Mouse (Mus musculus): ENCODE measurements around the gene Zbtb44.
A peak's percentile ranks its signal among the peaks of the same experiment; 100 is the strongest.
"Not testable (repeated sequence)": the region's sequence is repeated elsewhere in the genome, so short reads cannot be mapped to it uniquely, and the experiment has no call there.

Zbtb44 gene

GRCm38 (mm10) chr9:31030532-31031413, at the start of gene Zbtb44:
Gene Zbtb44 (plus strand): TSS chr9:31030644.
- peak; percentile 29 for DNase-seq (ENCODE audit: low spot score)

GRCm38 (mm10) chr9:30985782-30986181, 44.7 kb upstream of the Zbtb44 start:
- DNase-seq (ENCODE audit: low spot score) = no peak

DNA sequence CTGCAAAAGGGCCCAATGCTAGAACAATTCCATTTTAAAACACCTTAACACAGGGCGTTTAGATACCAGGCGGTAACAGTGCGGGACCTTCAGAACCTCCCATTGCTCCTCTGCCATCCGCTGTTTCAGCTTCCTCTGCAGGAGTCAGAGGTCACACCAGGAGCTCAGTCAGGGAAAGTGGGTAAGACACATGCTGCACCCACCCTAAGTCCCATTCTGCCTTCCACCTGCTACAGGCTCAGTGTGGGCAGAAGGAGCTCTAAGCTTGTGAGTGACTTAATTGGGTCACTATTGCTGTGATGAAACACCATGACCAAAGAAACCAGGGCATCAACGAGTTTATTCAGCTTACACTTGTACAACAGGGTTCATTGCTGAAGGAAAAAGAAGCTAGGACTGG, 37.3 kb upstream of the Zbtb44 start:
- no peak for DNase-seq (ENCODE audit: low spot score)

GRCm38 (mm10) chr9:30996590-30997562, 33.6 kb upstream of the Zbtb44 start:
- DNase-seq (ENCODE audit: low spot score) = no peak

DNA sequence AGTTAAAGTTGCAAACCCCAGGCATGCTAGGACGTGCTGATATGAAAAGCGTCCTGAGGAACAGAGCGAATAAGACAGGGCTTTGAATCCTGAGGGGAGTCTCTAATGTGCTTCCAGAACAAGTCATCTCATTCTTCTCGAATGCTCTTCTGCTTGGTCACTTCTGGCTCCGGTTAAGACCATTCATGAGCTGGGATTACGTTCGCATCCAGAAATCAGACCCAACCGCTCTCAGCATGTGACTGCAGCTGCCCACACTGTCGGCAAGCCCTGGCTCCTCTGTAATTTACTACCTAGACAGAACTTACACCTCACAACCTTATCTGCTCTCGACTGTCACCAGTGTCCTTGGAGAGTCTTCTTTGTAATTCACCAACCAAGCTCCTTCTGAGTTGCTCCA, 29.8 kb upstream of the Zbtb44 start:
- no peak for DNase-seq (ENCODE audit: low spot score)

GRCm38 (mm10) chr9:31002528-31002927, 27.9 kb upstream of the Zbtb44 start:
- no peak for DNase-seq (ENCODE audit: low spot score)

GRCm38 (mm10) chr9:31009334-31009733, 21.1 kb upstream of the Zbtb44 start:
- DNase-seq (ENCODE audit: low spot score) = no peak

GRCm38 (mm10) chr9:31010040-31010439, 20.4 kb upstream of the Zbtb44 start:
- no peak for DNase-seq (ENCODE audit: low spot score)

DNA sequence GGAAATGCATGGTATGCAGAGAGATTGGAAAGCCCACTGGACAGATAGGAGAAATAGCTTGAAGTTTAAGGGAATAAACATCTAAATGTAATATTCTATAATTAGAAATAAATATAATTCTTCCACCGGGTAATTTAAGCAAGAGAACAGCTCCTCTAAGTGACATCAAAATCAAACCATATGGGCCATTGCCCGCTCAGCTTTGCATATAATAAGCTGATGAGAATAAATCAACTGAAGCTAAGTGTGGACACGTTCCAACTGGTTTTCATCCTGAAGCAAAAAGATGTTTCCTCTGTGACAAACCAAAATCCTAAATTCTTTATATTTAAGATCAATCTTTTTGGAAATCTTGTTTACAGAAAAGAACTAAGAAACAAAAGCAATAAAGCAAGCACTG, 19.7 kb upstream of the Zbtb44 start:
- DNase-seq (ENCODE audit: low spot score) = no peak

GRCm38 (mm10) chr9:31011533-31011932, 18.9 kb upstream of the Zbtb44 start:
- DNase-seq (ENCODE audit: low spot score) = no peak

- DNase-seq (ENCODE audit: low spot score) = no peak
These were observed 17.8 kb upstream of the Zbtb44 start for GRCm38 (mm10) chr9:31012674-31013073.

DNA sequence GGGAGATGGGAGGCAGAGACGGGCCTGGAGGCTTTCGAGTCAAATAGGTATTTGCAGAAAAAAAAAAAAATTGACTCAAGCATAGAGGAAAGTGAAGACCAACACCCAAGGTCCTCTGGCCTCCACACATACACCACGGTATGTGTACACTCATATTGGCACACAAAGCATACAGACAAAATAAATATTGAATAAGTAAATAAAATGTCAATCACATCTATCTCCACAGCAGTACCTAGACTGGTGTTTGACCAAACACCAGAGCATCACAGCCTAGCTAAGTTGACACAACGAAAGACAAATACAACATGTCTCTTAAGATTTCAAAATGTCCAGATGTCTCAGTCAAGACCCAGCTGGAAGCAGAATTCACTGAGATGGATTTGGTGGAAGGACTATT, 17.0 kb upstream of the Zbtb44 start:
- no peak for DNase-seq (ENCODE audit: low spot score)

GRCm38 (mm10) chr9:31017616-31018015, 12.8 kb upstream of the Zbtb44 start:
- DNase-seq (ENCODE audit: low spot score) = no peak

- no peak for DNase-seq (ENCODE audit: low spot score)
These were observed 12.3 kb upstream of the Zbtb44 start for GRCm38 (mm10) chr9:31018158-31018557.

GRCm38 (mm10) chr9:31018705-31019104, 11.7 kb upstream of the Zbtb44 start:
- no peak for DNase-seq (ENCODE audit: low spot score)

DNA sequence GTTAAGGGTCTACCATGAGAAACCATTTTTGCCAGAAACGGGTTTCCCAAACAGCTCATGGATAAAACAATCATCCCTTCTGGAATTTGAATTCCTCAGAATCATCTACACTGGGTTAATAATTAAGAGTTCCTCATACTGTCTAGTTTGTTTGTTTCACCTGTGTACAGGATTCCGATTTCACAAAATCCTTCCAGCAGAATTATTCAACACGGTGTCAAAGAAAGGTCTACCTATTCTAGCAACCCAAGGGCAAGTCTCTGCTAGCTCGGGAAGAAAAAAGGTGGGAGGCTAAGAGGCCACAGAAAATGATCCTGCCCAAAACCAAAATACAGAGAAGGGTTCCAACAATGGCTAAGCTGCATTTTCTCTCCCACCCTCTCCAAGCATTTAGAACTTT, 2.2 kb upstream of the Zbtb44 start:
- DNase-seq (ENCODE audit: low spot score) = no peak

- peak; percentile 77 for DNase-seq (ENCODE audit: low spot score)
These were observed 513 bp upstream of the Zbtb44 start for GRCm38 (mm10) chr9:31029751-31030511.

GRCm38 (mm10) chr9:31031414-31031843, 985 bp downstream of the Zbtb44 start:
- no peak for DNase-seq (ENCODE audit: low spot score)

DNA sequence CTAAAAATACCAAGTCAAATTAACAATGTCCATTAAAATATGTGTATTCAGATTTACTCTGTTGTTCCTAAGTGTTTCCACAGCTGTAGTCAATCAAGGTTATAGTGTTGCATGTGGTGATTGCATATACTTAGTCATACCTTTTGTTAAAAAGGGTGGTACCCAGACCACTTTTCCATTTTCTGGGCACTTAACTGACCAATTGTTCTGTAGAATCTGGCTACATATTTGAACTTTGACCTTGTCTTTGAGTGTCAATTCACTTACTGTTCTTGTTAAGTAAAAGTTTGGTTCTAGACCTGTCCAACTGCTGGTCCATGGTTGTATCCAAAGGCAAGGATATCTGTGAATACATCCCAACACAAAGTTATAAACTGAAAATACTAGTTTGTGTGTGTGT, 2.1 kb downstream of the Zbtb44 start:
- DNase-seq (ENCODE audit: low spot score) = no peak

DNA sequence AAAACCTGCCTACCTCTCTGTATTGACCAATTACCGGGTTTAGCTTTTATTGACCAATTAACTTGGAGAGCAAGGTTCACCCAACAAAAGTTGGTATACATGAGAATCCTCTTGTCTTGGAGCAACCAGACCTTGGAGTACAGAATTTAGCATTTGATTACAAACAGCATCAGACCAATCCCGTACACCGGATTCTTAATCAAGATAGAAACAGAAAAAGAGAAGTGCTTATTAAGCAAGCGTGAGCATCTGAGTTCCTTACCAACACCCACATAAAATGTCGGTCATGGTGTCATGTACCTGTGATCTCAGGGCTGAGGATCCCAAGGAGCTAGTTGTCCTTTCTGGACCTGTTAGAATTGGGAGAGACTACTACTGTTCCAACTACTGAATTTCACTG, 19.8 kb downstream of the Zbtb44 start:
- no peak for DNase-seq (ENCODE audit: low spot score)

- DNase-seq (ENCODE audit: low spot score) = not testable (repeated sequence)
These were observed 21.1 kb downstream of the Zbtb44 start for GRCm38 (mm10) chr9:31051509-31051908.

GRCm38 (mm10) chr9:31058723-31059122, 28.3 kb downstream of the Zbtb44 start:
- DNase-seq (ENCODE audit: low spot score) = no peak
